Mouse (Mus musculus): ENCODE results near the gene Slc35a3. TPM values are rescaled to one million over a fixed set of nuclear protein-coding genes. Genes with fewer than 3 reads are reported as not detected.

Slc35a3 gene
- polyA plus RNA-seq, 1 experiment from 2014 or later = 5.7 TPM

GRCm38 (mm10) chr3:116620636-116621370 lies 91.8 kb downstream of the Slc35a3 start:
- DNase-seq (ENCODE audit: low spot score) = no peak
- no peak overlapping the region for H3K27ac ChIP-seq

More at GRCm38 (mm10) chr3:116620636-116621370, 91.8 kb downstream of the Slc35a3 start:
- H3K27me3 ChIP-seq (ENCODE audit: insufficient read depth, poor library complexity, severe bottlenecking) = no peaks in the 10 kb centered on the region
- no peaks in the 10 kb centered on the region for H3K4me1 ChIP-seq (replicated peaks)
- no peak overlapping the region for H3K4me3 ChIP-seq
- H3K36me3 ChIP-seq = peaks cover 67% of the 10 kb centered on the region
- no peaks in the 10 kb centered on the region for H3K9me3 ChIP-seq
- WGBS = 93% methylated on average over 7 of the region's 7 CpGs

Other genes with a start within 250 kb of the Slc35a3 start
- 125 and 131 TPM in 2 replicates for gene Rtca, start 204.6 kb downstream of the Slc35a3 start, polyA plus RNA-seq (2016; fragmentation: Nextera tagmentation; extraction: Ambion mirVana)
- 8.5 and 13.8 TPM in 2 replicates for gene Dbt, start 199.8 kb downstream of the Slc35a3 start, polyA plus RNA-seq (2016; fragmentation: Nextera tagmentation; extraction: Ambion mirVana)
- 0.31 and 0.70 TPM in 2 replicates for gene Lrrc39, start 149.9 kb downstream of the Slc35a3 start, polyA plus RNA-seq (2016; fragmentation: Nextera tagmentation; extraction: Ambion mirVana)
- gene Sass6, start 117.8 kb downstream of the Slc35a3 start, polyA plus RNA-seq (2016; fragmentation: Nextera tagmentation; extraction: Ambion mirVana) = 28.5 and 36.1 TPM in 2 replicates
- 22.4 and 23.5 TPM in 2 replicates for gene Trmt13, start 98.2 kb downstream of the Slc35a3 start, polyA plus RNA-seq (2016; fragmentation: Nextera tagmentation; extraction: Ambion mirVana)
- gene Mfsd14a, start 50.2 kb downstream of the Slc35a3 start, polyA plus RNA-seq (2016; fragmentation: Nextera tagmentation; extraction: Ambion mirVana) = 69.4 and 80.9 TPM in 2 replicates
- not detected in 2 replicates for gene Gm43191, start 31.6 kb downstream of the Slc35a3 start, polyA plus RNA-seq (2016; fragmentation: Nextera tagmentation; extraction: Ambion mirVana)
- 9.6 and 10.7 TPM in 2 replicates for gene Agl, start 95.3 kb upstream of the Slc35a3 start, polyA plus RNA-seq (2016; fragmentation: Nextera tagmentation; extraction: Ambion mirVana)
- gene Frrs1, start 146.6 kb upstream of the Slc35a3 start, polyA plus RNA-seq (2016; fragmentation: Nextera tagmentation; extraction: Ambion mirVana) = 8.7 and 17.2 TPM in 2 replicates

All from hindbrain, embryonic 10.5 days (tissue).